Mouse (Mus musculus): ENCODE results near the gene Tmem101.
"Not testable (repeated sequence)": the region's sequence is repeated elsewhere in the genome, so short reads cannot be mapped to it uniquely, and the experiment has no call there.

The Tmem101 gene

DNA sequence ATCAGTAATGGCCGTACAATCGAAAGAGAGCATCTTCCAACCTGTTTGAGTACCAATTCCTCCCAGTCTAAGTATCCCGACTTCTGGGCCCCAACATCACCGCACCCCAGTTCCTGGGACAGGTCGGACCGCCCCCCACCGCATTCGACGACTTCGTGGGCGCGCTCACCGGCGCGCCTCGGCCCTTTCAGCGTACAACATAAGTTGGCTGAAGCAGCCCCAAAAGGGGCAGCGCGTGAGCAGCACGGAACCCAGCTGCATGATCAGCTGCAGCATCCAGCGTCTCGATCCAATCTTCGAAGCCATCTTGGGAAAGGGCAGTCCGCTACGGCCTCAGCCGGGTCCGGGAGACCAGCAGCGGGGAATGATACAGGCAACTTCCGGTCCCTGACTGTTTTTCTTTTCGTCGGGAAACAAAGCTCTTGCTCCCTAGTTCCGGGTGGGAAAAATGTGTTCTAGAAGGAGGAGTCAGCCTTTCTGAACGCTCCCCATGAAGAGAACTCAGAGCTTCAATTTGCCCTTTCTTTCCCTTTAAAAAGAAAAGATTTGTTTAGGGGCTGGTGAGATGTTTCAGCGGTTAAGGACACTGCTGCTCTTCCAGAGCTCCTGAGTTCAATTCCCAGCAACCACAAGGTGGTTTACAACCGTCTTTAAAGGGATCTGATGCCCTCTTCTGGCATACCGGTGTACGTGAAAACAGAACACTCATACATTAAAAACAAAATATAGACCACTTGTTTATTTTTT, at the start of gene Tmem101:
Gene Tmem101 (minus strand): TSS at position 366 of the 747 bp plus-strand sequence.
- peak; percentile 86 for DNase-seq (ENCODE audit: low read depth, low spot score)

DNA sequence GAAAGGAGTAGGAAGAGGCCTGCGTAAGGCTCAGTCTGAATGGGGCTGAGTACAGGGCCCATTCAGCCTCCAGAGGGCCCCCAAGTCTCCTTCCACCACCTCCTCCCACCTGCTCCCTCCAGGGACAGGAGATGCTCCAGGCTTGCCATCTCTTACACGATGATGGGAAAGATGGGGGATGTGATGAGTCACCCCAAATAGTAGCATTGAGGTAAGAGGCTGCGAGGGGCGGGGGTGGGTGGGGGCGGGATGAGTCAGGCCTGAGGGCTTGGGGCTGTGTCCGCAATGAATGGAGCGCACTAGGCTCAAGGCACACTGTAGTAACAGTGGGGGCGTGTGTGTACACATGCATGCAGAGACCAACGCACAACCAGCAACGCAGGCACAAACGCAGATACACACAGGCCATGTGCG, 45.2 kb upstream of the Tmem101 start:
- DNase-seq (ENCODE audit: low read depth, low spot score), result no peak

DNA sequence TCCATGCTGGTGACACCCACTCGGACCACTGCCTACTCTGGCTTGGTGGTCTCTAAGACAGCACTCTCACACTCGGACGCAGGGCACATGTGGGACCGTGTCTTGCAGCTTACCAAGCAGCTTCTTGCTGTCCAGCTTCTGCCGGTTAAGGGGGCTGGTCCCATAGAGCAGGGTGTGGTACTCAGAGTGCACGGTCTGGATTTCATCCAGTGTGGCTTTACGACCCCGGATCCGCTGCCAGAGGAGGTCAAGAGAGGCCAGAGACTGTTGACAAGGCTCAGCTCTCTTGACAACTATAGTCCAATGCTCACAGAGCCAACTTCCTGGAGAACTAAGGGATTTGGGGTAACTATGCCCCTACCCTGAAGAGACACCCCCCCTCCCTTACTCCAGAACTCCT, 43.7 kb upstream of the Tmem101 start:
- no peak for DNase-seq (ENCODE audit: low read depth, low spot score)

DNA sequence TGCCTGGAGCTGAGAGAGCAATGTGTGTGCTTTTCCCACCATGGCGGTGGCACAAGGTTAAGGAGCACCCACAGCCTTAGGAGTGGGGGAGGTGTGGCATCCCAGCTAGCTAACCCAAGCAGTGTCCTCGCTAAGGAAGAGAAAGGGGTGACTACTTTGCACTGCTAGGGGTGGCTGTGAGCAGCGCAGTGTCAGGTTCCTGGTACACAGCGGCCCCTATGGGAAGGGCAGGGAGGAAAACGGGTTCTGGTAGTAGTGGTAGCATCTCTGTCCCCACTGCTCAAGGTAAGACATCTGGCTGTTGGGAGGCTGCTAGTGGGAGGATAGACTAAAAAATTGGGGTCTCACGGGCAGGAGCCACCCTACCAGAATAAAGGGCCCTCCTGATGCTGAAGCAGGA, 42.0 kb upstream of the Tmem101 start:
- DNase-seq (ENCODE audit: low read depth, low spot score), result no peak

DNA sequence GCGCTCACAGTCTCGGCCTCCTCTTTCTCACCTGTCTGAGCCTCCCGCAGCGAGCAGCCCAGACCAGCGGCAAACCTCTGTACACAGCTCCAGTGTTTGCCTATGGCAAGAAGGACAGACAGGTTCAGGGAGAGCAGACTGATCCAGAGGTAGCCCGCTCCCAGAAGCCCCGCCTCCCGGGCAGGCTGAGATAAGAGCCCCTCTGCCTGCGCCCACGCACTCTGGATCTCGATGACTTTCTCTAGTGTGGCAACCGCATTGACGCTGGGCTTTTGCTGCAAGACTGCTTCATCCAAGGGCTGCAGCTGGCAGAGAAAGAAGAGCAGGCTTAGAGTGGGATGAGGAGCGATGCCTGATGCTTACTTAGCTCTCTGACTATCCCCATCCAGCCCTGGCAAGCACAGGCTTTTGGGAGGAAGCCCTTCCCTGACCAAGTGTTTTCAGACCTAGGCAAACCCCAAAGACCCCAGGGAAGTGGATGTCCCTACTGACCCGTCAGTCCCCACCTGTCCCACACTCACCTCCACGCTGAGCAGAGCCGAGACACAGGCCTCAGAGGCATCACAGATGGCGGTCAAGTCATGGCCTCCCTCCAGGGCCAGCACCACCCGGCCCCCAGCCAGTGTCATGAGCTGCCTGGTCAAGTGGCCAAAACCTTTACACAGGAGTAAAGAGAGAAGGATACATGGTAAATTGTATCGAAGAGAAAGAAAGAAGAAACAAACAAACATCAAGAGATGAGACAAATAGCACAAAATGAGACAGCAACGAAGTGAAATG, 40.0 kb upstream of the Tmem101 start:
- no peak for DNase-seq (ENCODE audit: low read depth, low spot score)

DNA sequence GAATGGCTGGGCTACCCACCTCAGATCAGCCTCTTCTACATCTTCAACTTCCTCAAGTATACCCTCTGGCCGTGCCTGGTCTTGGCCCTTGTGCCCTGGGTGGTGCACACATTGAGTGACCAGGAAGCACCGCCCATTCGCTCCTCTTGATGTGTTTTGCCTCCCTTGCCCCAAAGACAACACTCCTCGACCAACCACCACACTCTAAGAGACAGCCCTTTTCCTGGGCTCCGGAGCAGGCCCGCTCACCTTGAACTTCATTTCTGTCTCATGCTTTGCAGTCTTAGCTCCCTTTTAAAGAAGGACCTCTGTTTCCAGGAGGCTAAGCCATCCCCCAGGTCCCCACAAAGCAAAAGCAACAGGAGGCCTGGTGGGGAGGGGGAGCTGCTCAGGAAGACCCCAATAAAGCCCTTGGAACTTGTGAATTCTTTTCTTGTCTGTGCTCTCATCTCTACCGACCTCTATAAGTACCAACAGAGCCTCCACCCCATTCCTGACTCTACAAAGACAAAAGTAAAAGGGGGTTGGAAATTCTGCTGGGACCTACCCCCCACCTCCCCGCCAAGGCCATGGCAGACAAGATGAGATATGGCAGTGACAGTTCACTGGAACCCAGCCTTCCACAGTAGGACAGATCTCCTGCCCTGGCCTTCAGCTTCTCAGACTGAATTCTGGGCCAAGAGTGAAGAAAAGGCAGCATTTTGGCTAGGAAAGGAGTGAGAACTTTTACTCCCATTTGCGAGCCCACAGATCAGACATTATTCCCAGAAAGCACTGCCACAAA, 37.6 kb upstream of the Tmem101 start:
- no peak for DNase-seq (ENCODE audit: low read depth, low spot score)

DNA sequence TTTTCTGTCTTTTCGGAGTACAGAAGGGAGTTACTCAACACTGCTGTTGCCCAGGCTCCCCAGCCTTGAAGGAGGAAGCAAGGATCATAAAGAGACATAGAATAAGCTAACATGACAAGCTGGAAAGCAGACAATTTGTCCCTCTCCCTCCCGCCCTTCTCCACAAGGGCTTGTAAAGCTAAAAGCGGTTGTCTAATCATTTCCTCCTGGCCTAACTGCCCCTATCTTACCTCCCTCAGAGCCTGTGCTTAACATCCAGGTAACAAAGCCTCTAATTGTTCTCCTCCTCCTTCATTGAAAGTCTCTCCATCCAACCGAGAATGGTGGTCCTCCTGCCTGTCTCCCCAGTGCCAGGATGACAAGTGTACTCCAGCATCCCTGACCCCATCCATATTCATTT, 34.6 kb upstream of the Tmem101 start:
- no peak for DNase-seq (ENCODE audit: low read depth, low spot score)

- peak; percentile 74 for DNase-seq (ENCODE audit: low read depth, low spot score)
These were observed 33.5 kb upstream of the Tmem101 start, which contains the start of gene G6pc3 for GRCm38 (mm10) chr11:102189461-102190436. TSS of gene G6pc3 (plus strand) at chr11:102189620.

- DNase-seq (ENCODE audit: low read depth, low spot score), result no peak
These were observed 32.8 kb upstream of the Tmem101 start for GRCm38 (mm10) chr11:102188980-102189379.

DNA sequence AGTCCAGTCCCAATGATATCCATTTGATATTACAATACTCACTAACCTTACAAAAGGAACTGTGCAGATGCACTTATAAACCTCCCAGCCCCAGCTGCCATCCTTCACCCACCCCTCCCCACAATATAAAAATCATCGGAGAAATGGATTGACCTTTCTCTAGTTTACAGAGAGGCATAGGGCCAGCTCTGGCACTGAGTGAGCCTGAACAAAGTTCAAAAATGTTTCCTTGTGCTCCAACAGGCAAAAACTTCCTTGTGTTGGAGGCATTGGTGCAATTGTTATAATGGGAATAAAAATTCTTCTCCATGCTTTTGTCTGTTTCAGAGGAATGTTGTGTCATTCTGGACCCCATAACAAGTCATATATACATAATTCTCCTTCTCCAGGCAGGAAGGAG, 30.0 kb upstream of the Tmem101 start:
- DNase-seq (ENCODE audit: low read depth, low spot score), result no peak

GRCm38 (mm10) chr11:102185677-102186076, 29.5 kb upstream of the Tmem101 start:
- no peak for DNase-seq (ENCODE audit: low read depth, low spot score)

DNA sequence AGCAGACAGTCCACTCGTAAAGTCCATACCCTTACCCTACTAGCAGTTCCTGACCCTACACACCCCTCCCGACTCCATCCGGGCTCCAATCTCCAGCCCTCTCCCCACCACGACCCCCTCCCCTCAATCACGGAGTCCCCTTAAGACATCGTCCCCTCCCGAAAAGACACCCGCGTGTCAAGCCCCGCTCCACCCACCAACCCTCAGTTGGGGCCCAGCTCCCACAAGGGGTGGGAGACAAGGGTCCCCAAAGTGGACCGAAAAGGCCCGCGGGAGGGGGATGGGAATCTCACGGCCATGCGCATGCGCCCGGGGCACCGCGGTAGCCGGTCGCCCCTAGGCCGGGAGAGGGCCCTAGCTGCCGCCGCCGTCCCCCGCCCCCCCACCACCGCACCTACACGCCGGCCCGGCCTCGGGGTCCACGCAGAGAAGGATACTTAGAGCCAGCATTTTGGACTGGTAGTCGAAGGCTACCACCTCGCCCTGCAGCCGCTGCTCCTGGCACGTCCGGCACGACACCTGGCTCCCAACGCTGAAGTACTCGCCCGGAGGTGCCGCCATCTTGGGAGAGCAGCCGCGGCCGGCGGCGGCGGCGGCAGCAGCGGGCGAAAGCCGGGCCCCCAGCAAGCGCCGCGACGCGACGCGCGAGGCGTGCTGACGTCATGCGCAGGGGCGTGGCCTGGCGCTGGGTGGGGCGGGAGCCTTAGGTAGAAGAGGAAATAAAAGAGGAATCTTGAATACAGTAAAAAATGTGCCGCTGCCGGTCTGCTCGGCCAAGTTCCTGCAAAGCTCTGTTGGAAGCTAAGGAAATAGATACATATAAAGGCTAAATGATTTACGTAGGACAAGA, 28.7 kb upstream of the Tmem101 start, which contains the start of gene Lsm12:
Gene Lsm12 (minus strand): TSS at position 651 of the 850 bp plus-strand sequence.
- peak; percentile 92 for DNase-seq (ENCODE audit: low read depth, low spot score)

DNA sequence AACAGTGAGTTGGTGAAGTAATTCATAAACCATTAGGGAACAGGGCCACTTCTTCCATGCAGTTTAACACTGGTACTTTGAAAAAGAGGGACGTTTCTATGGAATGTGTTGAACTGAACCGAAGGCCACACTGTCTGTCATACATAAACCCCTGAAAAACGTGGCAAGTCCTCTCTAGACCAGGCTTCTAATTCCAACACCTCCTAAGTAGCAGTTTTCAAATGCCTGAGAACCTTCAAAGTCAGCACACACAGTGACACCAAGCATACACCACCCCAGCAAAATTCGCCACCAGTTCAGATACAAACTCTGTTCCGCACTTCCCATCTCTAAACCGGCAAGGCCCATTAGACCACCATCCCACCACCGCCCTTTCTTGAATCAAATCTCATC, 28.0 kb upstream of the Tmem101 start:
- DNase-seq (ENCODE audit: low read depth, low spot score), result no peak

DNA sequence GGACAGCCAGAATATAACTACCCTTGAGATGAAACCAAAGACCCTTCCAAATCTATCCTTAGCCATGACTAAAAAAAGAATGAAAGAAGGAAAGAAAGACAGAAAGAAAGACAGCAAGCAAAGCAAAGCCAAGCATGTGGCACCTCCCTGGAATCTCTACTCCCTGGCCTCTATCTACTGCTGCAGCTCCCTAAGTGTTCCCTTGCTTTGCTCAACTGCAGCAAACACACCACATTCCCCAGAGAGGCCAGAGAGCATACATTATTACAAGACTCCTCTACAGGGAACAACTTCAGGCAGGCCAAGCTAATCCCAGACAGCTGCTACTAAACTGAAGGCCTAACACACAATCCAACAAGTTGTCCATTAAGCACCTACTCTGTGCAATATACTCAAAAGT, 23.6 kb upstream of the Tmem101 start:
- no peak for DNase-seq (ENCODE audit: low read depth, low spot score)

- DNase-seq (ENCODE audit: low read depth, low spot score), result no peak
These were observed 12.5 kb upstream of the Tmem101 start for GRCm38 (mm10) chr11:102168689-102169088.

GRCm38 (mm10) chr11:102167539-102167938, 11.3 kb upstream of the Tmem101 start:
- no peak for DNase-seq (ENCODE audit: low read depth, low spot score)

DNA sequence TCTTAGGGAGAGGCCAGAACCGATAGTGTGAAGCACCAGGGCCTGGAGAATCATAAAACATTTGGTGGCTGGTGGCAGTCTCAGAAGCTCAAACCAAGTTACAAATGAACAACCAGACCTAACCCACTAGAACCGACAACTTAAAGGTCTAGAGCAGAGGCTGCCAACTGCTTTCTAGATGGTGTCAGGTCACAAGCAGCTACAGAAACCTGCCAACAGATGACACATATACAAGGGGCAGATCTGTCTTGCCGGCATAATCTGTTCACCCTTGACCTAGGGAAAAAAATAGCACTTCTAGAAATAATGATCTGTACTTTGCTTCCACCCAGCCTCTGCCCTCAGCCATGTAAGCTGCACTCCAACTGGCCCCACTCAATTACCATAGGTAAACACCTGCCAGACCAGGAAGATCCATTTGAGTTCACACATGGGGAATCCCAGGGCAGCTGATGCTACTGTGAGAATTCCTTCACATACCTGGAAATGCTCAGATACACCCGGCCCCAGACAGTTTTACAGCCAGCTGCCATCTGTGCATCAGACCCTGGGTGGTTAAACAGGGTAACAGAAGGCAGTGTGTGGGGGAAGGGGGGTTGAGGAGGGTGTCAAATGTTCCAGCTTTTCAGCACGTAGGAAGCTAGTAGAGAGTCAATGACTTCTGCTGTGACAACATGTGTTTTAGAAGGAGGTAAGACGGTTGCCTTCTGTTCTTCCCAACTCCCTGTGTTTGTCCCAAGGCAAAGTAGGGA, 9.9 kb upstream of the Tmem101 start:
- DNase-seq (ENCODE audit: low read depth, low spot score), result no peak

- DNase-seq (ENCODE audit: low read depth, low spot score), result no peak
These were observed 3.6 kb upstream of the Tmem101 start for GRCm38 (mm10) chr11:102159781-102160180.

DNA sequence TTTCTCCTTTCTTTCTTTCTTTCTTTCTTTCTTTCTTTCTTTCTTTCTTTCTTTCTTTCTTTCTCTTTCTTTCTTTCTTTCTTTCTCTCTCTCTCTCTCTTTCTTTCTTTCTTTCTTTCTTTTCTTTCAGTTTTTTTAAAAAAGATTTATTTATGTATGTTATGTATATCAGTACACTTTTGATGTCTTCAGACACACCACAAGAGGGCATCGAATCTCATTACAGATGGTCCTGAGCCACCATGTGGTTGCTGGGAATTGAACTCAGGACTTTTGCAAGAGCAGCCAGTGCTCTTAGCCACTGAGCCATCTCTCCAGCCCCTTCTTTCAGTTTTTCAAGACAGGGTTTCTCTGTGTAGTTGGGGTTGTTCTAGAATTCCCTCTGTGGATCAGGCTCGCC, 1.8 kb upstream of the Tmem101 start:
- not testable (repeated sequence) for DNase-seq (ENCODE audit: low read depth, low spot score)

Data from embryo, embryonic 11.5 days (tissue).